Mouse (Mus musculus) G1E (cell line): ENCODE measurements at regions not wholly inside any gene's neighbourhood (a gene's known extent, or its start where the extent isn't known, plus 50 kb on each side); places are given as distances from the start of the nearest gene placed in this dataset.

Experiments
- ATAC-seq: 2 replicates; pipeline ENCODE4 v1.8.0; 2016; ENCODE audit warnings: mild to moderate bottlenecking; ENCODE audit not compliant: insufficient number of reproducible peaks, poor library complexity, low FRiP score, severe bottlenecking; ENCODE audit errors: extremely low read depth
- DNase-seq: peaks from one replicate; pipeline ENCODE4 v3.0.0; 2012; ENCODE audit warnings: low spot score
- H3K27me3 ChIP-seq: 2 replicates; pipeline ENCODE4 v1.6.1; 2012; ENCODE audit warnings: mild to moderate bottlenecking, low read length, inconsistent platforms; ENCODE audit not compliant: insufficient read depth
- H3K36me3 ChIP-seq: replicated peaks from 2 replicates; pipeline ENCODE3; 2012; ENCODE audit warnings: mild to moderate bottlenecking, inconsistent platforms
- H3K4me1 ChIP-seq: 2 replicates; pipeline ENCODE4 v1.6.1; 2012; ENCODE audit warnings: low read depth, low read length, inconsistent platforms, mixed read lengths; ENCODE audit not compliant: insufficient read depth
- H3K4me3 ChIP-seq: 2 replicates; pipeline ENCODE4 v1.5.1; 2012; ENCODE audit warnings: low read depth, mild to moderate bottlenecking, inconsistent platforms, low read length, moderate library complexity, mixed read lengths
- H3K9me3 ChIP-seq: replicated peaks from 2 replicates; pipeline ENCODE4 v1.6.1; 2012; ENCODE audit warnings: inconsistent platforms
- CTCF ChIP-seq: IDR thresholded peaks from 2 replicates; pipeline ENCODE4 v1.5.1; 2012; ENCODE audit warnings: low read depth, low read length, inconsistent platforms, mixed read lengths
- GATA1 ChIP-seq: IDR thresholded peaks from 2 replicates; pipeline ENCODE4 v1.6.1; 2012; ENCODE audit warnings: borderline replicate concordance, low read length, inconsistent platforms, mixed read lengths
- GATA2 ChIP-seq: IDR thresholded peaks from 2 replicates; pipeline ENCODE4 v1.6.1; 2012; ENCODE audit warnings: low read depth, low read length, inconsistent platforms, borderline replicate concordance
- POLR2AphosphoS5 ChIP-seq: IDR thresholded peaks from 2 replicates; pipeline ENCODE4 v1.6.1; 2012; ENCODE audit warnings: low read depth, low read length, inconsistent platforms; ENCODE audit not compliant: insufficient replicate concordance
- TAL1 ChIP-seq: conservative IDR thresholded peaks from 2 replicates; pipeline ENCODE4 v1.6.1; 2012; ENCODE audit warnings: low read depth, low read length, inconsistent platforms, mixed read lengths

GRCm38 (mm10) chr3:129386522-129386921, 54.0 kb upstream of the Enpep start:
- Histone ChIP-seq H3K27me3 (no peaks in the 10 kb centered on the region), H3K9me3 (peaks cover 28% of the 10 kb centered on the region), H3K4me1 (no peaks in the 10 kb centered on the region), H3K4me3 (no peak overlapping the region), H3K36me3 (no peaks in the 10 kb centered on the region)
- ATAC-seq, result no peak
- DNase-seq, result no peak
- TF ChIP-seq CTCF, result no peak
- TF ChIP-seq GATA1, result no peak

GRCm38 (mm10) chr3:129390506-129390905, 58.0 kb upstream of the Enpep start:
- no peaks in the 10 kb centered on the region for H3K27me3 ChIP-seq
- H3K4me1 ChIP-seq, result no peaks in the 10 kb centered on the region
- no peak for ATAC-seq
- peaks cover 25% of the 10 kb centered on the region for H3K9me3 ChIP-seq
- H3K36me3 ChIP-seq, result no peaks in the 10 kb centered on the region
- H3K4me3 ChIP-seq, result no peak overlapping the region
- TF ChIP-seq TAL1, result no peak
- no peak for TF ChIP-seq CTCF
- no peak for DNase-seq

GRCm38 (mm10) chr3:129391888-129392813, 59.6 kb upstream of the Enpep start:
- Histone ChIP-seq H3K36me3 (no peaks in the 10 kb centered on the region), H3K4me1 (no peaks in the 10 kb centered on the region), H3K27me3 (no peaks in the 10 kb centered on the region), H3K9me3 (peaks cover 28% of the 10 kb centered on the region), H3K4me3 (no peak overlapping the region)
- ATAC-seq, result no peak
- DNase-seq, result no peak
- TF ChIP-seq GATA1 (no peak), CTCF (no peak), TAL1 (no peak), GATA2 (no peak), POLR2AphosphoS5 (no peak)

GRCm38 (mm10) chr3:129392814-129393804, 60.6 kb upstream of the Enpep start:
- no peak for TF ChIP-seq TAL1
- no peak for TF ChIP-seq CTCF
- TF ChIP-seq GATA1, result no peak
- TF ChIP-seq POLR2AphosphoS5, result no peak
- TF ChIP-seq GATA2, result no peak

GRCm38 (mm10) chr3:129397481-129397880, 65.0 kb upstream of the Enpep start:
- H3K9me3 ChIP-seq, result peaks cover 34% of the 10 kb centered on the region
- DNase-seq (no peak), ATAC-seq (no peak)
- no peaks in the 10 kb centered on the region for H3K27me3 ChIP-seq
- H3K4me1 ChIP-seq, result no peaks in the 10 kb centered on the region
- no peak for TF ChIP-seq CTCF
- no peaks in the 10 kb centered on the region for H3K36me3 ChIP-seq
- H3K4me3 ChIP-seq, result no peak overlapping the region

More at GRCm38 (mm10) chr3:129392814-129393804, 60.6 kb upstream of the Enpep start:
- ATAC-seq, result no peak
- H3K36me3 ChIP-seq, result no peaks in the 10 kb centered on the region
- no peak for DNase-seq
- H3K9me3 ChIP-seq, result peaks cover 27% of the 10 kb centered on the region
- H3K4me3 ChIP-seq, result no peak overlapping the region
- H3K4me1 ChIP-seq, result no peaks in the 10 kb centered on the region
- H3K27me3 ChIP-seq, result no peaks in the 10 kb centered on the region

- no peak for DNase-seq
These were observed 67.8 kb upstream of the Enpep start for GRCm38 (mm10) chr3:129400092-129400924.

More at GRCm38 (mm10) chr3:129400092-129400924, 67.8 kb upstream of the Enpep start:
- peaks cover 29% of the 10 kb centered on the region for H3K9me3 ChIP-seq
- ATAC-seq, result no peak
- no peaks in the 10 kb centered on the region for H3K27me3 ChIP-seq
- H3K36me3 ChIP-seq, result no peaks in the 10 kb centered on the region
- H3K4me3 ChIP-seq, result no peak overlapping the region
- TF ChIP-seq CTCF (no peak), GATA1 (no peak), POLR2AphosphoS5 (no peak), GATA2 (no peak), TAL1 (no peak)
- H3K4me1 ChIP-seq, result no peaks in the 10 kb centered on the region
